In the genomic region with DNA sequence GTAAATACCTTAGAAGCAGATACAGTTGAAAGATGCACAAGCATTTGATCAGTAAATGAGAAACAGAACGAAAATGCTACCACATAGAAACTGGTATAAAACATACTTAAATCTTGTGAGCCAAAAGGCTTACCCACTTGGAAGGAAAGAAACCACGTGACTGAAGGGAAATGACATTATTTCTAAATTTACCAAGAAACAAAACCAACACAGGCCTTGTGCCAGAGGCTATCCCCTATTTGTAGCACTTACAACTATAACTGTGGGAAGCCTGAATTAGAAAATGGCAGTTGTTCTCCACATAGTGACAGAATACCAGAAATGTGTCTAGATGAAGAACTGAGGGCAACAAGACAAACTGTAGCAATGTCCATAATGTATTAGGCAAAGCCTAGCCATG, we compare ENCODE assay signal across 19 mouse cellular contexts. TPM values are rescaled to one million over a fixed set of nuclear protein-coding genes. Genes with fewer than 3 reads are reported as not detected.
"Had no signal": no experiment of that assay in that cellular context is flagged by ENCODE, and none has a peak within 500 bp of the region (broad histone marks: within the 10 kb centered on the region; RNA-seq: fewer than 3 reads in every experiment).

No protein-coding gene starts in this region.

- H3K36me3 ChIP-seq: limb, embryonic 10.5 days; limb, embryonic 13.5 days; liver, embryonic 12.5 days; liver, embryonic 15.5 days; midbrain, embryonic 12.5 days; midbrain, embryonic 15.5 days; neural tube, embryonic 13.5 days; stomach, embryonic 15.5 days had no signal

- DNase-seq: kidney, adult 8-10 months; kidney, postnatal 14 days; kidney, postnatal 4 days; liver; lung, adult 2 months; lung, postnatal 14 days; lung, postnatal 4 days; retina, postnatal 1 day; right cerebral cortex, postnatal 25 days; spleen, adult 18-20 months; thymus, postnatal 36 days had no signal

- H3K9ac ChIP-seq: limb, embryonic 13.5 days; liver, embryonic 12.5 days; liver, embryonic 15.5 days; midbrain, embryonic 12.5 days; midbrain, embryonic 15.5 days; neural tube, embryonic 13.5 days; stomach, embryonic 15.5 days had no signal

- H3K9me3 ChIP-seq: limb, embryonic 10.5 days; limb, embryonic 13.5 days; liver, embryonic 12.5 days; liver, embryonic 15.5 days; midbrain, embryonic 12.5 days; midbrain, embryonic 15.5 days; neural tube, embryonic 13.5 days; stomach, embryonic 15.5 days had no signal

- H3K4me3 ChIP-seq: limb, embryonic 10.5 days; limb, embryonic 13.5 days; liver, embryonic 12.5 days; liver, embryonic 15.5 days; midbrain, embryonic 12.5 days; midbrain, embryonic 15.5 days; neural tube, embryonic 13.5 days; stomach, embryonic 15.5 days had no signal

- H3K27me3 ChIP-seq: limb, embryonic 13.5 days; liver, embryonic 12.5 days; midbrain, embryonic 12.5 days; midbrain, embryonic 15.5 days; neural tube, embryonic 13.5 days; stomach, embryonic 15.5 days had no signal

- H3K4me1 ChIP-seq: liver, embryonic 12.5 days; liver, embryonic 15.5 days; midbrain, embryonic 12.5 days; neural tube, embryonic 13.5 days; stomach, embryonic 15.5 days had no signal

- H3K4me2 ChIP-seq: limb, embryonic 13.5 days; liver, embryonic 12.5 days; liver, embryonic 15.5 days; midbrain, embryonic 12.5 days; midbrain, embryonic 15.5 days; neural tube, embryonic 13.5 days; stomach, embryonic 15.5 days had no signal

- H3K27ac ChIP-seq: limb, embryonic 10.5 days; limb, embryonic 13.5 days; liver, embryonic 12.5 days; liver, embryonic 15.5 days; midbrain, embryonic 12.5 days; midbrain, embryonic 15.5 days; neural tube, embryonic 13.5 days; stomach, embryonic 15.5 days had no signal

RNA-seq across cellular contexts. Expression of a gene that starts 16.5 kb away (rescaled TPM):
- polyA plus RNA-seq: lung, adult 2 months had no signal
